Mouse (Mus musculus) megakaryocyte, embryonic 14.5 days (primary cell): Measurements from ENCODE around the gene C1qtnf5.

ENCODE experiments used
- FLI1 ChIP-seq: IDR thresholded peaks from 2 replicates; pipeline ENCODE4 v1.6.1; 2012; ENCODE audit warnings: low read length, inconsistent platforms, mixed read lengths
- GATA1 ChIP-seq: IDR thresholded peaks from 3 replicates; pipeline ENCODE4 v1.6.1; 2012; ENCODE audit warnings: mixed read lengths, low read length, inconsistent platforms, borderline replicate concordance

DNA sequence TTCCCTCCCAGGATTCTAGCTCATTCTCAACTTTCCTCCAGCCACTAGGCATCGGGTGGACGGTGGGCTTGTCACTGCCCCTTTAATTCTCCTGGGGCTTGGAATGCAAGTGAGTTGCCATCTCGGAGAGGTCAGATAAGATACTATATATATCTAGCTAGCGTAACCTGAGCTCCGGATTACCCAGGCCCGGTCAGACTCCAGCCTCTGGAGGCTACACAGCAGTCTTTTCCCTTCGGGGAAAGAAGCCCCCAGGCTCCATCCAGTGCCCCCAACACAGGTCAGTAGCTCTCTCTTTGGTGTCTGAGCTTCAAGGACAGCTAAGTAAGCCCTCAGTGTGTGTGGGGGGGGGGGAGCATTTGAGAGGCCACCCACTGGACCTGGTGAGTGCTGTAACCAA lies 37.8 kb upstream of the C1qtnf5 start:
- TF ChIP-seq GATA1 (no peak), FLI1 (no peak)
